Mouse (Mus musculus): ENCODE measurements around the gene Ncoa7. TPM values are rescaled to one million over a fixed set of nuclear protein-coding genes. Genes with fewer than 3 reads are reported as not detected.
"Not testable (repeated sequence)": the region's sequence is repeated elsewhere in the genome, so short reads cannot be mapped to it uniquely, and the experiment has no call there.

The Ncoa7 gene
- polyA plus RNA-seq, 1 experiment from 2014 or later: 9.2 TPM

GRCm38 (mm10) chr10:30678051-30678450 lies 125.1 kb downstream of the Ncoa7 start:
- H3K4me2 ChIP-seq (ENCODE audit: low read length): no peak overlapping the region
- H3K4me3 ChIP-seq (ENCODE audit: low read depth, low read length): no peak overlapping the region
- H3K9me3 ChIP-seq (ENCODE audit: control insufficient read depth, low read length): no peaks in the 10 kb centered on the region
- no peak overlapping the region for H3K9ac ChIP-seq (ENCODE audit: low read length)
- no peaks in the 10 kb centered on the region for H3K27me3 ChIP-seq (replicated peaks; ENCODE audit: control insufficient read depth, insufficient read depth, low read length)
- no peak overlapping the region for H3K27ac ChIP-seq (ENCODE audit: low read depth)
- no peaks in the 10 kb centered on the region for H3K36me3 ChIP-seq (ENCODE audit: control insufficient read depth, insufficient read depth, low read length)
- DNase-seq (ENCODE audit: low spot score) (no peak), ATAC-seq (replicated peaks; ENCODE audit: low FRiP score, low TSS enrichment, low read depth) (no peak)
- WGBS: 71% methylated on average over 2 of the region's 2 CpGs
- no peaks in the 10 kb centered on the region for H3K4me1 ChIP-seq (replicated peaks; ENCODE audit: control insufficient read depth, insufficient read depth, low read length)

GRCm38 (mm10) chr10:30674825-30675224 lies 128.3 kb downstream of the Ncoa7 start:
- 88% methylated on average over 3 of the region's 3 CpGs for WGBS
- Histone ChIP-seq H3K9me3 (ENCODE audit: control insufficient read depth, low read length) (no peaks in the 10 kb centered on the region), H3K36me3 (ENCODE audit: control insufficient read depth, insufficient read depth, low read length) (no peaks in the 10 kb centered on the region), H3K27ac (ENCODE audit: low read depth) (no peak overlapping the region), H3K9ac (ENCODE audit: low read length) (no peak overlapping the region), H3K4me3 (ENCODE audit: low read depth, low read length) (no peak overlapping the region), H3K4me2 (ENCODE audit: low read length) (no peak overlapping the region), H3K4me1 (replicated peaks; ENCODE audit: control insufficient read depth, insufficient read depth, low read length) (no peaks in the 10 kb centered on the region), H3K27me3 (replicated peaks; ENCODE audit: control insufficient read depth, insufficient read depth, low read length) (no peaks in the 10 kb centered on the region)
- DNase-seq (ENCODE audit: low spot score): no peak
- ATAC-seq (replicated peaks; ENCODE audit: low FRiP score, low TSS enrichment, low read depth): no peak

- no peak overlapping the region for H3K9ac ChIP-seq (ENCODE audit: low read length)
- no peak overlapping the region for H3K4me3 ChIP-seq (ENCODE audit: low read depth, low read length)
- no peaks in the 10 kb centered on the region for H3K4me1 ChIP-seq (replicated peaks; ENCODE audit: control insufficient read depth, insufficient read depth, low read length)
- no peak overlapping the region for H3K4me2 ChIP-seq (ENCODE audit: low read length)
- H3K27ac ChIP-seq (ENCODE audit: low read depth): no peak overlapping the region
- no peak for DNase-seq (ENCODE audit: low spot score)
- 91% methylated on average over 2 of the region's 2 CpGs for WGBS
- H3K27me3 ChIP-seq (replicated peaks; ENCODE audit: control insufficient read depth, insufficient read depth, low read length): no peaks in the 10 kb centered on the region
- no peaks in the 10 kb centered on the region for H3K36me3 ChIP-seq (ENCODE audit: control insufficient read depth, insufficient read depth, low read length)
- no peak for ATAC-seq (replicated peaks; ENCODE audit: low FRiP score, low TSS enrichment, low read depth)
- no peaks in the 10 kb centered on the region for H3K9me3 ChIP-seq (ENCODE audit: control insufficient read depth, low read length)
Measured at GRCm38 (mm10) chr10:30666580-30666979, 136.5 kb downstream of the Ncoa7 start.

GRCm38 (mm10) chr10:30660564-30661328 lies 142.4 kb downstream of the Ncoa7 start:
- Histone ChIP-seq H3K9ac (ENCODE audit: low read length) (no peak overlapping the region), H3K27me3 (replicated peaks; ENCODE audit: control insufficient read depth, insufficient read depth, low read length) (no peaks in the 10 kb centered on the region), H3K36me3 (ENCODE audit: control insufficient read depth, insufficient read depth, low read length) (peaks cover 7% of the 10 kb centered on the region; the same call in 1 of the 2 replicates), H3K4me1 (replicated peaks; ENCODE audit: control insufficient read depth, insufficient read depth, low read length) (0 out of 2 replicates have a peak, but pooled peaks cover 2% of the 10 kb centered on the region), H3K4me3 (ENCODE audit: low read depth, low read length) (no peak overlapping the region), H3K4me2 (ENCODE audit: low read length) (no peak overlapping the region), H3K27ac (ENCODE audit: low read depth) (no peak overlapping the region), H3K9me3 (ENCODE audit: control insufficient read depth, low read length) (no peaks in the 10 kb centered on the region)
- ATAC-seq (replicated peaks; ENCODE audit: low FRiP score, low TSS enrichment, low read depth): no peak
- 89% methylated on average over 6 of the region's 6 CpGs for WGBS
- DNase-seq (ENCODE audit: low spot score): no peak

GRCm38 (mm10) chr10:30655655-30656054 lies 147.5 kb downstream of the Ncoa7 start:
- ATAC-seq (replicated peaks; ENCODE audit: low FRiP score, low TSS enrichment, low read depth) (peak; percentile 60), DNase-seq (ENCODE audit: low spot score) (peak; percentile 61)
- H3K4me1 ChIP-seq (replicated peaks; ENCODE audit: control insufficient read depth, insufficient read depth, low read length): peaks cover 13% of the 10 kb centered on the region; the same call in 1 of the 2 replicates
- 11% methylated on average over 5 of the region's 5 CpGs for WGBS
- H3K27me3 ChIP-seq (replicated peaks; ENCODE audit: control insufficient read depth, insufficient read depth, low read length): no peaks in the 10 kb centered on the region
- peak overlapping the region; percentile 22; the same call in 1 of the 2 replicates for H3K27ac ChIP-seq (ENCODE audit: low read depth)
- H3K9ac ChIP-seq (ENCODE audit: low read length): peak overlapping the region; percentile 30; the same call in 1 of the 2 replicates
- no peaks in the 10 kb centered on the region for H3K9me3 ChIP-seq (ENCODE audit: control insufficient read depth, low read length)
- peak overlapping the region; percentile 53 for H3K4me2 ChIP-seq (ENCODE audit: low read length)
- H3K4me3 ChIP-seq (ENCODE audit: low read depth, low read length): peak overlapping the region; percentile 25
- H3K36me3 ChIP-seq (ENCODE audit: control insufficient read depth, insufficient read depth, low read length): peaks cover 22% of the 10 kb centered on the region; the same call in 1 of the 2 replicates

- WGBS: 46% methylated on average over 2 of the region's 2 CpGs
- no peak for DNase-seq (ENCODE audit: low spot score)
- Histone ChIP-seq H3K4me3 (ENCODE audit: low read depth, low read length) (no peak overlapping the region), H3K4me1 (replicated peaks; ENCODE audit: control insufficient read depth, insufficient read depth, low read length) (no peaks in the 10 kb centered on the region), H3K9me3 (ENCODE audit: control insufficient read depth, low read length) (no peaks in the 10 kb centered on the region), H3K27ac (ENCODE audit: low read depth) (no peak overlapping the region), H3K9ac (ENCODE audit: low read length) (no peak overlapping the region), H3K27me3 (replicated peaks; ENCODE audit: control insufficient read depth, insufficient read depth, low read length) (no peaks in the 10 kb centered on the region), H3K4me2 (ENCODE audit: low read length) (no peak overlapping the region), H3K36me3 (ENCODE audit: control insufficient read depth, insufficient read depth, low read length) (peaks cover 15% of the 10 kb centered on the region; the same call in 1 of the 2 replicates)
- ATAC-seq (replicated peaks; ENCODE audit: low FRiP score, low TSS enrichment, low read depth): no peak
Measured at GRCm38 (mm10) chr10:30647681-30648080, 155.4 kb downstream of the Ncoa7 start.

GRCm38 (mm10) chr10:30638216-30638615 lies 164.9 kb downstream of the Ncoa7 start:
- Histone ChIP-seq H3K4me2 (ENCODE audit: low read length) (no peak overlapping the region), H3K36me3 (ENCODE audit: control insufficient read depth, insufficient read depth, low read length) (no peaks in the 10 kb centered on the region), H3K9ac (ENCODE audit: low read length) (no peak overlapping the region), H3K27me3 (replicated peaks; ENCODE audit: control insufficient read depth, insufficient read depth, low read length) (no peaks in the 10 kb centered on the region), H3K27ac (ENCODE audit: low read depth) (no peak overlapping the region), H3K9me3 (ENCODE audit: control insufficient read depth, low read length) (no peaks in the 10 kb centered on the region), H3K4me3 (ENCODE audit: low read depth, low read length) (no peak overlapping the region), H3K4me1 (replicated peaks; ENCODE audit: control insufficient read depth, insufficient read depth, low read length) (no peaks in the 10 kb centered on the region)
- 74% methylated on average over 3 of the region's 3 CpGs for WGBS
- DNase-seq (ENCODE audit: low spot score) (no peak), ATAC-seq (replicated peaks; ENCODE audit: low FRiP score, low TSS enrichment, low read depth) (no peak)

- H3K9ac ChIP-seq (ENCODE audit: low read length); H3K4me3 ChIP-seq (ENCODE audit: low read depth, low read length); H3K27ac ChIP-seq (ENCODE audit: low read depth); H3K27me3 ChIP-seq (replicated peaks; ENCODE audit: control insufficient read depth, insufficient read depth, low read length); H3K36me3 ChIP-seq (ENCODE audit: control insufficient read depth, insufficient read depth, low read length); H3K4me2 ChIP-seq (ENCODE audit: low read length); H3K4me1 ChIP-seq (replicated peaks; ENCODE audit: control insufficient read depth, insufficient read depth, low read length); DNase-seq (ENCODE audit: low spot score); H3K9me3 ChIP-seq (ENCODE audit: control insufficient read depth, low read length): not testable (repeated sequence)
- ATAC-seq (replicated peaks; ENCODE audit: low FRiP score, low TSS enrichment, low read depth): 0 out of 2 replicates have a peak, but pooled peaks have one; percentile 64
- WGBS: 73% methylated on average over 1 of the region's 1 CpGs
Measured at GRCm38 (mm10) chr10:30636474-30637154, 166.5 kb downstream of the Ncoa7 start.
